Mouse (Mus musculus): ENCODE measurements around the gene Tmcc3. TPM values are rescaled to one million over a fixed set of nuclear protein-coding genes. Genes with fewer than 3 reads are reported as not detected.
A peak's percentile ranks its signal among the peaks of the same experiment; 100 is the strongest.

Gene Tmcc3
- total RNA-seq, 2 experiments from 2014 or later: 24.6 to 34.6 TPM

DNA sequence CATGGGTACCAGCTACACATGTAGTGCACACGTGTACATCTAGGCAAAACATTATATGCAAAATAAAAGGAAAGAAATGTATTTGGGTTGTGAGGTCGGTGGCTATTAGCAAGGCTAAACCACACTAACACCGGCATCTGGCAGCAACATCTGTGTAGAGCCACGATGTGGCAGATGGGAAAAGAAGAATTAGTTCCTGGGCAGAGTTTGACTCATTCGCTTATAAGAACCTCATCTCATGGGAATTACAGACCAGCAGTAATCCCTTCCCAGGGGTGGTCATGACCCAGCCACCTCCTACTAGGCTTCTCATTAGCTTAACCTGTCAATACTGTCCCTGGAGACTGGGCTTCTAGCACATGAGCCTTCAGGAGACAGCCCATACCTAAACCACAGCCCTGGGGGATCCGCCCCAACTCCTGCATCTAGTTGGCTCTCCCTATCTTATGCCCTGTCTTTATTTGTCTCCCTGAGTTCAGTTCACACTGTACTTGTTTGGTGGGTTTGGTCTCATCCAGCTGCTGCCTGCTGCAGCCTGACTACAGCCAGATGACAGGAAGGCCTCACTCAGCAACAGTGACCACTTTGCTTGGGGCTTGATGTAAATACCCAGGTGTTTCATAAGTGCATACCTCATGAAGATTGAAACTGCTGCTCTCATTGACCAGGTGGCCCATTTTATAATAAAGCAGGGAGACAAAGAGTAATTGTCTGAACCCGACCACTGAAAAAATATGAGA lies 183.9 kb downstream of the Tmcc3 start:
- intact Hi-C loops (cut with DNase I): no loop called here
- DNase-seq (ENCODE audit: low spot score): no peak

DNA sequence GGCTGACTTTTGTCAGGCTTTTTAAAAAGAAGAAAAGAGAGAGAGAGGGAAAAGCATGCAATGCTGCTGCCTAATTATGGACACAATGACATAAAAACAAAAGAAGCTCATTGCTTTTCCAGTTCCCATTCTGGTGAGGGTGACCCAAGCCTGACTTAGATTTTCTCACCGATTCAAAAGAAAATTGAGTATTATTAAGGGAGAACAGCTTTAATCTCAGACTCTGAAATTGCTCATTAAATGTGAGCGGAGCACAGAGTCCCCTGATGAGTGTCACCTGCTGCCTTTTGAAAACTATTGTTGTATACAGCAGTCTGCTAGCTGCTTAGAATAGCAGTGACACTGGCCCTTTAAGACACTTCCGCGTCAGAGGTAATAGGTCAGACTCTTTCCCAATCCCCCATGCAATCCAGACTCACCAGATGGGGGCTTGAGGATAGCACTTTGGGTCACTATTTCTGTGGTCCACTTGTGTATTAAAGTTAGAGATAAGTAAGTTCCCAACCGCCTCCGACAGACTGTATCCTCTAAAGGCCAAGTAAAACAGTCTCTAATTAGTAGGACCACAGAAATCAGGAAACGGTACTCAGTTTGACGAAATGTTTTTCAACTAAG lies 185.2 kb downstream of the Tmcc3 start:
- no peak for DNase-seq (ENCODE audit: low spot score)
- intact Hi-C loops (cut with DNase I): no loop called here

DNA sequence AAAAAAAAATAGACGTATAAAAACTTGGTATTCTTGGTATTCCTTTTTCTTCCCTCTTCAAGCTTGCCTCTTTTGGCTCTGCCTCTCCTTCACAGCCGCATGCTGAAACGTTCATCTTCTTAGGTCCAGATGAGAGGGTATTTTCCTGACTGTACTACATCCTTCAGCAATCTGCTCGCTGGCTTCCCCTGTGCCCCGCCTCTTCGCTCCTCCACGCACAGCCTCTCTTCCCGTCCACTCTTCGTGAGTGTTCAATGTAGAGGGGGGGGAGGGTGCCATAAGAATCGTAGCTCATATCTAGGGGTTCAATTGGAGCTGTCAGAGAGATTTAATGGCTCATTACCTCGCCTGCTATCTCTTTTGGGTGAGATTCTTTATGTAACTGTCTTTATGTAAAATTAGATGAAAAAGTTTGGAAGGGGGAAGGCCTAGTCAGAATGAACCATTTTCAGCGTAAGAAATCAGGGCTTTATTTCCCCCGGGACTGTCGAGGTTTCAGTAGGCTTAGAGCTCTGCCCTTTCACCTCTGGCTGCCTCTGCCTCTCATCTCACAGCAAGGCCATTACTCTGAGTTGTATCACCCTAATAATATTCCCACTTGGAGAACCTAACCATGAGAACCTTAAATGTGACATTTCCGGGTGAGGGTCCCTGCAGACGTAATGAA lies 188.6 kb downstream of the Tmcc3 start:
- DNase-seq (ENCODE audit: low spot score): no peak
- intact Hi-C loops (cut with DNase I): no loop called here

DNA sequence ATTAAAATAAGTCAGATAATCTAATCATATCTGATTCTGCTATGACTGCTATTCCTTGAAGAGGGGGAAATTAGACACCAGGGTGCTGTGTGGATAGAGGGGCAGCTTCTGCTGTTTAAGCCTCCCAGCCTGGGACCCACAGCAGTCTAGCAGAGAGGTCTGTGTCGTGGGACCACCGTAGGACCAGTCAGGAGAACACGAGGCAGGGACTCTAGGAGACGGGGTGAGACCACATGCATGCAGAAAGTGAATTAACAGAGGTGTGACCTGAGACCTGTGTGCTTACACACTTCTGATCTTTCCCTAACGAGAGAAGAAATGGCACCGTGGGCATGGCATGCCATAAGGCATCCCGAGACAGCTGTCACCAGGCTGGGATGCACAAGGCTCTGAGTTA lies 189.1 kb downstream of the Tmcc3 start:
- no peak for DNase-seq (ENCODE audit: low spot score)
- intact Hi-C loops (cut with DNase I): no loop called here

DNA sequence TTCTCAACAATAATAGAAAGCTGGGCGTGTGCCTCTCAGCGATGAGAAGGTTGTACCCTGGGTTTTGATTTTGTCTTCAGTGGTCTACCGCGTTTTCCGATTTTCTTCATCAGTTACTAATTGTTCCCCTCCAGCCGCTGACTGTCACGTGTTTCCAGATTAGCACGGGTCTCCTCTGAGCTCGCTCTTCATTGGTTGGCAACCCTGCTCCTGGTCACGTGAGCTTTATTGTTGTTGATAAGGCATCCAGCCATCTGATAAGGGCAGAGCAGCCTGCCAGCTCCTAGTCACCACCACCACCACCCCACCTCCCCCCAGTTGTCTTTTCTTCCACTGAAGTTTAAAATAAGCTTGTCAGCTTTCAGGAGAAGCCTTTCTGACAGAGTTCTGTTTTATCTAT lies 190.0 kb downstream of the Tmcc3 start:
- intact Hi-C loops (cut with DNase I): no loop called here
- DNase-seq (ENCODE audit: low spot score): no peak

DNA sequence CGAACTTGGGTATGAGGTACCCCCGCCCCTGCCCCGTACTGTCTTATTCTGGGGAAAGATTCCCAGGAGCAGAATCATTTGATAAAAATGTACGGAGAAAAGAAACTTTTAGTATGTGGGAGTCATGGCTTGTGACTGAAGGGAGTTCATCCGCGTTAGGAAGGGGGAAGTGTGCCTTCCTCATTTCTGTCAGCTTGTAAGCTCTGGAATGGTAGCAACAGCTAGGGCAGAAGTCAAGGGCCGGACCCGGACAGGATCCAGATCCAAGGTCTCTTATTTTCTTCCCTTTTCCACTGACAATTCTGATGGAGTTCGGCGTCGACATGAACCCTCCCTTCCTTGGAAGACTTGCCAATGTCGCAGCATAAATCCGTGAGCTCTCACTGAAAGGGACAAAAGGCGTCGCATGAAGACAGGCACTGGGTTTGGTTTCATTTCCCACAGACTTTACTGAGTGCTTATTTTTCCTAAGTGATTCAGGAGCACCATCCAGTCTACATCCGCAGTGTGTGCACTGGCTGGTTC lies 193.6 kb downstream of the Tmcc3 start:
- no peak for DNase-seq (ENCODE audit: low spot score)
- intact Hi-C loops (cut with DNase I): no loop called here

DNA sequence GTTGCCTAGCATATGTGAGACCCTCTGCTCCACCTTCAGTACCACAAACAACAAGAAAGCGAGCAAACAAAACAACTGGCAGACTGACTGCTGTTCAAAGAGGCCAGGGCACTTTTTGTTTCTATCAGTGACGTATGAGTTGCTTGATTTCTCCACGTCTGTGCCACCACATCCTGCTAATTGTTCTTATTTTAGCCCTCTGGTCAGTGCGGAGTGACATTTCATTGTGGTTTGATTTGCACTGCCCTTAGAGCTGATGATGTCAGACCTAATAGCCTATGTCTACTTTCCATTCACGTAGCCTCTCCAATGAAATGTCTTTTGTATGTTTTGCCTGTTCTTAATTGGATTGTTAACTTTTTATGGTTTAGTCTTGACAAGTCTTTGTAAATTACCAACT lies 197.1 kb downstream of the Tmcc3 start:
- no peak for DNase-seq (ENCODE audit: low spot score)
- intact Hi-C loops (cut with DNase I): no loop called here

DNA sequence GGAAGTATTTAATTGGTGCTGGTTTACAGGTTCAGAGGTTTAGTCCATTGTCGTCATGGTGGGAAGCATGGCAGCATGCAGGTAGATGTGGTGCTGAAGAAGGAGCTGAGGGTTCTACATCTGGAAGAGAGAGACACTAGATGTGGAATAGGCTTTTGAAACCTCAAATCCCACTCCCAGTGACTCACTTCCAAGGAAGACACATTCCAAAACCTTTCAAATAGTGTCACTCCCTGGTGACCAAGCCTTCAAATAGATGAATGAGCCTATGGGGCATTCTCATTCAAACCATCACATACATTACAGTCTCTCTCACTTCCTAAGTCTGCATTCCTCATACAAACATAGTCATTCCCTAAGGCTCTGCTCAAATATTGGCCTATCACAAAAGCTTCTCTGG lies 201.0 kb downstream of the Tmcc3 start:
- intact Hi-C loops (cut with DNase I): no loop called here

DNA sequence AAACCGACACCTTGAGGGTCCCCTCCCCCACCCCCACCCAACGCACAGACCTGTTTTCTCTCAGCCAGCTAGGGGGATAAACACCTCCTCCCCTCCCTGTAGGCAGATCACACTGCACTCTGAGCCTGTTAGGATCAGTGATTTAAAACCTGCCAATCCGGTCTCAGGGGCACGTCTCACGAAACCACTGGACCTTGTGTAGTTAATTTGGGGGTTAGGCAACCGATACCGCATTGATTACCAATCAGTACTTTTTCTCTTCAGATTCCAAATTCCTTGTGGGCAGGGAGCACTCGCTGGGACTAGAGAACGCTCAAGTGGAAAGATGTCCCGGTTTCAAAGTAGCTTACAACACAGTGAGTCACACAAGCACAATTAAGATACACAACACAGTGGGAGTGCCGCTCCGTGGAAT lies 202.3 kb downstream of the Tmcc3 start:
- DNase-seq (ENCODE audit: low spot score): no peak
- intact Hi-C loops (cut with DNase I): loop anchor here (2.0 kb wide), 4 partner anchors 31 to 105 kb away; no protein-coding TSS in a partner anchor

More for the DNA sequence above, 201.0 kb downstream of the Tmcc3 start:
- no peak for DNase-seq (ENCODE audit: low spot score)

DNA sequence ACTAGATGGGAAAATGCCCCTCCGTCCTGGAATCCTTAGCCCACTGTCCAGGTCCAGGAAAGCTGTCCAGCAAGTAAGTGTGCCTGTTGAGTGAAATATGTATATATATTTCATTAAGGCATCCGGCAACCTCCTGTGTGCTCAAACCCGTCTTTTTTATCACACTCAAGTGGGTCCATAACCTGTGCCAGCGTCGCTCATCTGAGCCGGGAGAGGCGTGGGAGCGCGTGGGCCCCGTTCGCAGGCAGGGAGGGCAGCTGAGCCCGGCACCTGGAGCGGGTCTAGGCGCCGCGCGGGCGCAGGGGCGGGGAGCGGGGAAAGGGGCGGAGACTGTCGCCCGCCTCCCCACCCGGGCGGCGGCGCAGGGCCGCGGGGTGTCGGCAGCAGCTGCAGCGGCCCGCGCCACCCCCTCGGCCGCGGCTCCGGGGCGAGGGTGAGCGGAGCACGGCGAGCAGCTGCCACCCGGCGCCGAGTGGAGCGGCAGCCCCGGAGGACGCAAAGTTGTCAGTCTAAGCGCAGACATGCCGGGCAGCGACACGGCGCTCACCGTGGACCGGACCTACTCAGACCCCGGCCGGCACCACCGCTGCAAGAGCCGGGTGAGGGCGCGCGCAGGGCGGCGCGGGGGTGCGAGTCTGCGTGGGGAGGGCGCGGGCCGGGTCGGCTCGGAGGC lies 202.9 kb downstream of the Tmcc3 start:
- intact Hi-C loops (cut with DNase I): loop anchor here (2.0 to 5.0 kb wide), 5 partner anchors 32 to 106 kb away; no protein-coding TSS in a partner anchor

DNA sequence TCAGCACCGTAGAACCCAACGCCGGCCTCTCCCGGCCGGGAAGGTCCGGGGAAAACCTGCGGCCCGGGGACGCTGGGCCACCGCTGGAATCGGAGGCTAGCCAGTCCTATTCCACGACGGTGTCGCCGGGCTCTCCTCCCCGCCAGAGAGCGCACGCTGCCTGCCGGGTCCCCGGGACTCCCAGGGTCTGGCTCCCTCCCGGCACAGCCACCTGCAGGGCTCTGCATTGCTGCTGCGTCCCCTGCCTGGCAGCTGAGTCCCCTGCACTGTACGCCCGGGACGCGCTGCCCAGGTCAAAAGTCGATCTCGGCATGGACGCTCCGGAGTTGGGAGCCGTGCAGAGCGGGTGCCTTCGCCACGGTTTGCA lies 203.4 kb downstream of the Tmcc3 start:
- intact Hi-C loops (cut with DNase I): loop anchor here (2.0 to 5.0 kb wide), 5 partner anchors 32 to 106 kb away; no protein-coding TSS in a partner anchor

More for the DNA sequence above, 202.9 kb downstream of the Tmcc3 start:
- DNase-seq (ENCODE audit: low spot score): peak; percentile 76

DNA sequence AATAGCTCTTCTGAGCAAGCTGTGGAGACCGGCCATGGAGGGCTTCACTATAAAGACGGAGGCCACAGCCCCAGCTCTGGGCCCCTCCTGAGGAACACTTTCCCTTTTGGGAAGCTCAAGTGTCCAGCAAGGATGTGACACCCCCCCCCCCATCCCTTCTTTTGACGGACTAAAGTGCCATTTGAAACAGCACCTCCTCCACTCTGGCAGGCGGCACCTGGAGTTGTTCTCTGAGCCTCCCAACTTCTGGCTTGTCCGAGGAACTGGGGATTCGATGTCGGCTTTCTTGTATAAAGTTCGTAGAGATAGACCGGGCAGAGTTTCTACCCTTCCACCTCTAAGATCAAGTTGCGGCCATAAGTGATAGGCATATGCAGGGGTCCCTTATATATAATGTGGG lies 203.8 kb downstream of the Tmcc3 start:
- DNase-seq (ENCODE audit: low spot score): no peak
- intact Hi-C loops (cut with DNase I): loop anchor here (2.0 to 5.0 kb wide), 5 partner anchors 33 to 107 kb away; no protein-coding TSS in a partner anchor

More for the DNA sequence above, 203.4 kb downstream of the Tmcc3 start:
- DNase-seq (ENCODE audit: low spot score): peak; percentile 56

DNA sequence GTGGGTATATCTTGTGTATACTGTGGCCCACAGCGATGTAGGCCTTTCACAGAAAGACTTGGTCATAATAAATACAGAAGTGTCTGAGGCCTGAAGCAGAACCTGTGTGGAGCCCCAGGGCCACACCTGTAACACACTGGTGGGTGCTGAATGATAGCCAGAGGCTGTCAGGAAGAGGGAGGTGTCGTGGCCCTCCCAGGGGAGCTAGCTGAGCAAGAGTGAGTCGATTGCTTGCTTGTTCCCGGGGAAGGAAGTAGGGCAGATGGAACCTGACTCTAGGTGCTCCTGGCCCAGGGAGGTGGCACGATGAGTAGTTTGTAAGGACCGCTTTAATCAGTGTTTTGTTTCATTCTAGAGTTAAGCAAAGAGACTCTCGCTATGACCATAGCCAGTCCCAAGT lies 208.1 kb downstream of the Tmcc3 start:
- intact Hi-C loops (cut with DNase I): loop anchor here (2.0 to 5.0 kb wide), 3 partner anchors 25 to 88 kb away; no protein-coding TSS in a partner anchor
- no peak for DNase-seq (ENCODE audit: low spot score)

DNA sequence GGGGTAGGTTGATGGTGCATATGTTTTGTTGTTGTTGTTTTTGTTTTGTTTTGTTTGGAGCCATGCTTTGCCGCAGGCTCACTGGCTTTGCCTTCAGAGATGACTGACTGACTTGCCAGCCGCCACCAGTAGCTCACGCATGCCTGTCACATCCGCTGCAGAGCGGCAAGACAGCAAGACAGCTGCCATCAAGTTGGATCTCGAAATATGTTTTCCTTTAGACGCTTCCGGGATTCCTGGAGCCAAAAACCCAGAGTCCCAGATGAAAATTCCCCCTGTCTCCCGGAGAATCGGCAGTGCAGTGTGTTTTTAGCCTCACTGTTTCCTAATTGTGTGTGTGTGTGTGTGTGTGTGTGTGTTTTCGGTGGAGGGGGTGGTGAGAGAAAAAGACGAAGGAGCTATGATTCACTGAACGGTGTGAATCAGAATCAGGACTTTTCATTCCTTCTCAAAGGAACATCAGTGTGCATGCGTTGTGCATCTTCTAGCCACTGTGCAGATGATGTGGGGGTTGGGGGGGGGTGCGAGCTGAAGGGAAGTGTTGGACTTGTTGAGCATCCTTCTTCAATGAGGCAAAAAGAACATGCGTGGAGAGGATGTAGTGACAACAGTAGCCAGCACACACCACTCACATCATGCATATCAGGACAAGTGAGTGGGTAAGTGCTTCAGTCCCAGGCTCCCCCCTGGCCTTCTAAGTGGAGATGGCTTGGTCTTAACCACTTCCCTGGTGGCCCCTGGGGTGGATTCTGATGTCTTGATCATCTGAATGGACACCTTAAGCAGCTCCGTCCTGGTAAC lies 208.8 kb downstream of the Tmcc3 start:
- intact Hi-C loops (cut with DNase I): loop anchor here (2.0 kb wide), 2 partner anchors 24 to 52 kb away; no protein-coding TSS in a partner anchor
- DNase-seq (ENCODE audit: low spot score): no peak

DNA sequence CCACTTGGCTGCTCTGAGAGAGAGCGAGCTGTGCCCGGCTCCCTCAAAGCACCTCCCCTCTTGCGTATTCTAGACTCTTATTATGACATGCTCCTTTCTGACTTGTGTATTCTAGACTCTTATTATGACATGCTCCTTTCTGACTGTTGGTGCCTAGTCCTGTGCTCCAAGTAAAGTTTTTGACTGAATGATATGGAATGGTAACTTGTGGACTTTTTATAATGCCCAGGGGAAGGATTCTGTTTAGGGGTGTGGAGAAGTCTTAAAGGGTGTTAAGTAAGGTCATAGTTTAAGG lies 209.3 kb downstream of the Tmcc3 start:
- intact Hi-C loops (cut with DNase I): loop anchor here (2.0 kb wide), 2 partner anchors 24 to 52 kb away; no protein-coding TSS in a partner anchor
- DNase-seq (ENCODE audit: low spot score): no peak

DNA sequence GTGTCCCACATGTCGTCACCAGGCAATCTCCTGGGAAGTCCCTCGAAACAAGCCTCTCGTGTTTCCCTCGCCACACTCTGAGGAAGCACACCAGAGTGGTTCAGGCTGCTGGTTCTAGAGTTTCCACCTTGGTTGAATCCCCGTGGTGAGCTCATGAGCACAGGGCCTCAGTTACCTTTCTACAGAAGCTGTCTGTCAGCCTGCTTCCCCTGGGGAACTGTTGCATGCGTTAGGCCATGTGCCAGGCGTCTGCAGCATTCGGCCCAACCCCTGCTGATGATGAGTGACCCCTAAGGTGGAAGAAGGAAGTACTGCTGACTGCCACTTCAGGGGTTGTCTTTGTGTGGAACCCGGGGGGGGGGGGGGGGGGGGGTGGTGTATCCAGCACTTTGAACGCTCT lies 210.0 kb downstream of the Tmcc3 start:
- no peak for DNase-seq (ENCODE audit: low spot score)
- intact Hi-C loops (cut with DNase I): loop anchor here (2.0 kb wide), 2 partner anchors 23 to 51 kb away; no protein-coding TSS in a partner anchor

DNA sequence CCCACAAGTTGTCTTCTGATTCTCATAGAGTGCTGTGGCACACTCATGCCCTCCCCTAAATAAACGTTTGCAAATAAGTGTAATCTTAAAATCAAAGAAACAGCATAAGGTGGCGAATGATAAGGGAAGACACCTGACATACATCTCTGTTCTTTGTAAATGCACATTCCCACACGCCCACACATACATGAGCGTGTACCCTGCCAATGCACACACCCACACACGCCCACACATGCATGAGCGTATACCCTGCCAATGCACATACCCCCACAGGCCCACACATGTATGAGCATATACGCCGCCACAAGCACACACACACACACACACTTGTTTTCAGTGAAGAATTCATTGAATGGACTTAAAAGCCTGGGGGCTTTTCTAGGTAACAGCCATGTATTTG lies 211.5 kb downstream of the Tmcc3 start:
- intact Hi-C loops (cut with DNase I): no loop called here
- DNase-seq (ENCODE audit: low spot score): no peak

DNA sequence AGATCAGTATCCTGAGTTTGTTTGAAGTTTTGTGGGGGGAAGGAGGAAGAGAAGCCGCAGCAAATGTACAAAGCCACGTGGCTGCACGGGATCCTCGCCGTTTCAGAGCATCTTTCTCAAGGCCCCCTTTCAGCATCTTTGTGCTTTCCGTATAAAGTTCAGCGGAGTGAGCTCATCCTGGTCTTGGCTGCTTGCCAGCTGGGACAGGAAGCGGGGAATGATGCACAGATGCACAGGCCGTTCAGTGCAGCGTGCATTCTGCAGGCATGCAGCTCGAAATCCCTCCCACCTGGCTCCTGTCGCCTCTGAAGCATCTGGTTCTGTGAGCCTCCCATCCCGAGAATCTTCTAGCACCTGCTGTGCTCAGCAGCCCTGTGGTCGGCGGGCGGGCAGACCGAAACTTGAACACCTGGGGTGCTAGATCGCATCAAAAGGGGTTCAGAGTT lies 212.0 kb downstream of the Tmcc3 start:
- DNase-seq (ENCODE audit: low spot score): peak; percentile 49
- intact Hi-C loops (cut with DNase I): no loop called here

DNA sequence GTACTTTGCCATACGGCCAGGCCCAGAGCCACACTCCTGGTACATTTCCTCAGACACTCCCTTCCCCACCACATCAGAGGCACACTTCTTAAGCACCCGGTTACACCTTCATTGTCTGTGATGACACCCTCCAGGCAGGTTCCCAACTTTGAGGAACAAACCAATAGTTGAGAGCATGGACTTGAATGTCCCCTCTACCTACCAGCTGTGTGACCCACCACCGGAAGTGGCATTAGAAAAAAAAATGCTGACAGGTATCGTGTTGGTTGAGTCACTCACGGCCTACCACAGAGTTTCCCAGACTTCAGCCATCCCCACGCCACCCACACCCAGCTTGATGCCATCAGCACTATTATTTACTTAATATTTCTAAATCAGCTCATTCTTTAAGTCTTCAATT lies 213.2 kb downstream of the Tmcc3 start:
- intact Hi-C loops (cut with DNase I): no loop called here
- DNase-seq (ENCODE audit: low spot score): no peak
